Mouse (Mus musculus): ENCODE measurements around the gene L3mbtl1.

DNA sequence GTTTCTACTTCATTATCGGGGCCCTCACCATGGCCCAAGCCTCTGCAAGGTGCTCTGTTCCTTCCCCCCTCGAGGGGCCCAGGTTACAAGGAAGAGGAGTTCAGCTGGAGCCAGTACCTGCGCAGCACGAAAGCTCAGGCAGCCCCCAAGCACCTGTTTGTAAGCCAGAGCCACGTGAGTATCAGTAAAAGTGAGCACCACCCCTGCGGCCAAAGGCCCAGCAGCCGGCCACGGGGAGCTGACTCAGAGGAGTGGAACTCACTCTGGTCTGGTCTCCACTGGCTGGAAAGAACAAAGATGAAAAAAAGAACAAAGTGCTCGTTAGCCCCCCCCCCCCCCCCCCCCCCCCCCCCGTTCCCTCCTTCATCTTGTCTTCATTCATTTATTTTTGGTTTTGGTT lies 18.0 kb downstream of the L3mbtl1 start:
- TF ChIP-seq POLR2A (IDR thresholded peaks at IDR 0.05; ENCODE audit: insufficient read length, low read depth) (no peak), REST (IDR thresholded peaks at IDR 0.05; ENCODE audit: insufficient read depth, insufficient read length) (no peak), USF1 (IDR thresholded peaks at IDR 0.05; ENCODE audit: low read depth) (peak; percentile 8)

Data from myocyte (in vitro differentiated cells).